Mouse (Mus musculus): Measurements from ENCODE around the gene Gm14085. TPM values are rescaled to one million over a fixed set of nuclear protein-coding genes. Genes with fewer than 3 reads are reported as not detected.
"Not testable (repeated sequence)": the region's sequence is repeated elsewhere in the genome, so short reads cannot be mapped to it uniquely, and the experiment has no call there.

Gene Gm14085
- polyA plus RNA-seq, 1 experiment: not detected

DNA sequence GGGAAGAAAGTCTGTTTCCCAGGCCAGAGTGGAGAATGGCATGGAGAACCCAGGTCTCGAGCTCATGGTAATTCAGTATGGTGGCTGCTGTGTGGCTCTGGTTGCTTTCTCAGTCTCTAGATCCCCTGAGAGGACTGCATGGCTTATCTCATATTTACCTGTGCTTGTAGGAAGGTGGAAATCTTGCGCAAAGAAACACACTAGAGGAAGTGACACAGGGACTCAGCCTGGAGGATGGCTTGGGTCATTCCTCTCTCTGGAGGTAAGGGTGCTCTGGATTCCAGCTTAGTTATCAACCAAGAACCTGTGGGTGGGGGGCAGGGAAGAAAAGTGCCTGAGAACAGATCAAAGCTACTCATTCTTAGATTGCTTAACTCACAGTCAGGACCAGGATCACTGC lies 1.9 kb downstream of the Gm14085 start:
- Histone ChIP-seq H3K4me3 (replicated peaks) (no peak overlapping the region), H3K27me3 (replicated peaks) (no peaks in the 10 kb centered on the region), H3K9me3 (peaks cover 4% of the 10 kb centered on the region), H3K4me1 (no peaks in the 10 kb centered on the region), H3K36me3 (replicated peaks; ENCODE audit: low read length) (no peaks in the 10 kb centered on the region)
- no peak for TF ChIP-seq FLI1 (IDR thresholded peaks at IDR 0.05; ENCODE audit: low read length)
- TF ChIP-seq GATA1 (IDR thresholded peaks at IDR 0.05; ENCODE audit: borderline replicate concordance, low read length): no peak

DNA sequence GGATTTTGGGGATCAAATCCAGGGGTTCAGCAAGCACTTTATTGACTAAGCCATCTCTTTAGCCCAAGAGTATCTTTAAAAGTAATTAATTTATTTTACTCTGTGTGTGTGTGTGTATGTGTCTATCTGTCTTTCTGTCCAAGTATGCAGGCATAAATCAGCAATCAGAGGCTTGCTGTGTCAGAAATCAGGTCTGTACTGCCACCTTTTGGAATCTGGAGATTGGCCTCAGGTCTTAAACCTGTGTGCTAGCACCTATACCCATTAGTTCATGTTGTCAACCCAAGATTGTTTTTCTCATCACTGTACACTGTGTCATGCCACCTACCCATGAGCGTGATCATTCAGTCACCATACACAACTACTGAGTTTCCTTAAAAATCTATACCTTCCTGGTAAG lies 45.0 kb downstream of the Gm14085 start:
- not testable (repeated sequence) for H3K4me1 ChIP-seq; H3K36me3 ChIP-seq (replicated peaks; ENCODE audit: low read length); H3K4me3 ChIP-seq (replicated peaks); H3K27me3 ChIP-seq (replicated peaks); H3K9me3 ChIP-seq

DNA sequence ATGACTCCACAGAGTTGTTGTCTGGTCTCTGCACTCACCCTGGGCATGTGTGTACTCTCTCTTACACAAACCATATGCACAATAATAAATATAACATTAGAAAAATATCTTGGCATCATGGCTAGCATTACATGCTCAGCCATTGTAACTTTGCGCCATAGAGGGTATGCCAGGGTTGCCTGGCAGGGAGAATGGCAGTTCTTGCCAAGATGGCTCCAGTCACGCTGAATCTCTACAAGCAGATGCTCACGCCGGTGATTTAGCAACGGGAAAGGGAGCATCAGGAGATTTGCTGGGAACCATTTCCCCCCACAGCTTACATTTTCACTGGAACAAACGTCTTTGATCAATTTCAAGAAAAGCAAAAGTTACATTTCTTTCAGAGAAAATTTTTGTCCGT lies 46.5 kb downstream of the Gm14085 start:
- Histone ChIP-seq H3K4me3 (replicated peaks) (no peak overlapping the region), H3K4me1 (no peaks in the 10 kb centered on the region), H3K27me3 (replicated peaks) (no peaks in the 10 kb centered on the region), H3K9me3 (no peaks in the 10 kb centered on the region), H3K36me3 (replicated peaks; ENCODE audit: low read length) (no peaks in the 10 kb centered on the region)
- TF ChIP-seq GATA1 (IDR thresholded peaks at IDR 0.05; ENCODE audit: borderline replicate concordance, low read length) (no peak), FLI1 (IDR thresholded peaks at IDR 0.05; ENCODE audit: low read length) (no peak)

DNA sequence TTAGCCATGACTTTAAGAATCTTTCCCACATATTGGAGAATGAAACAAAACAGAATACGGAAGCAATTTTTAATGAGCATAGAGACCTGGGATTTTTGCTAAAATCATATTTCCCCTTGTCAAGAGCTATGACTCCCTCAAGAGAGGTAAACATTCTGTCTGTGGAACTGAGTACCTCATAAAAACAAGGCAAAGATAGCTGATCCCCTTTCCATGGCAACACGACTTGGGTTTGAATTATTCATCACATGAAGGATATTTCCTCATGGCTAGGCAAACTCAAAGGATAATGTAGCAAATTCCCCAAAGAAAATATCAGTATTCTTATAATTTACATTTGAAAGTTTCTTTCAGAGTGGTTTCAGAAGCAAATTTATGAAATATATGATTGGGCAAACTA lies 47.0 kb downstream of the Gm14085 start:
- H3K27me3 ChIP-seq (replicated peaks): no peaks in the 10 kb centered on the region
- no peak overlapping the region for H3K4me3 ChIP-seq (replicated peaks)
- TF ChIP-seq FLI1 (IDR thresholded peaks at IDR 0.05; ENCODE audit: low read length): no peak
- no peak for TF ChIP-seq GATA1 (IDR thresholded peaks at IDR 0.05; ENCODE audit: borderline replicate concordance, low read length)
- no peaks in the 10 kb centered on the region for H3K9me3 ChIP-seq
- H3K36me3 ChIP-seq (replicated peaks; ENCODE audit: low read length): no peaks in the 10 kb centered on the region
- H3K4me1 ChIP-seq: no peaks in the 10 kb centered on the region

DNA sequence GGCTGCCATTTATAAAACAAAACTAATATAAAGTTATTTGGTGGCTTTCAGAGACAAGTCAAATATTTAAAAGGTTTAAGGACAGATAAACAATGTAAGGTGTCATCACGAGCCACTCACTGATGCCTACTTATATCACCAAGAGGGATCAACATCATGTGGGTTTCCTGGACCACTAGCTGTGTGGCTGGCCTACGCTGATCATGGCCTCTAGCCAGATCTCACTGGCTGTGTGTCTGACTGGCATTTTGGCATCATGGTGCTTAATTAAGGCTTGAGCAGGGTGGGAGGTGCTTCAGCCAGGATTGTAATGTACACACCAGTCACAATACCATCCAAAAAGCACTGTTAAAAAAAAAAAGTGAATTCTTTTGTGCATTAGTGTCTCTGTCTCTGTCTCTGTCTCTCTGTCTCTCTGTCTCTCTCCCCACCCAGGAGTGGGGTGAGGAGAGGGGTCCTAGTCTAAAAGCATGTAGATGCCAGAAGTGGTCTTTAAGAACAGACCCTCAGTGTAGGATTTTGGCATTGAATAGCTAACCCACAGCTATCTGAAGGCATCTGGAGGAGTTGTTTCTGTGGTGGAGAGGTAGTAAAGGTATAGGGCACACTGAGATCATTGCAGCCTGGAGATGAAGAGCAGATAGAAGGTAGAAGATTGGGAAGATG lies 47.5 kb downstream of the Gm14085 start:
- Histone ChIP-seq H3K36me3 (replicated peaks; ENCODE audit: low read length) (no peaks in the 10 kb centered on the region), H3K9me3 (no peaks in the 10 kb centered on the region), H3K4me3 (replicated peaks) (no peak overlapping the region), H3K27me3 (replicated peaks) (no peaks in the 10 kb centered on the region), H3K4me1 (no peaks in the 10 kb centered on the region)
- no peak for TF ChIP-seq FLI1 (IDR thresholded peaks at IDR 0.05; ENCODE audit: low read length)

DNA sequence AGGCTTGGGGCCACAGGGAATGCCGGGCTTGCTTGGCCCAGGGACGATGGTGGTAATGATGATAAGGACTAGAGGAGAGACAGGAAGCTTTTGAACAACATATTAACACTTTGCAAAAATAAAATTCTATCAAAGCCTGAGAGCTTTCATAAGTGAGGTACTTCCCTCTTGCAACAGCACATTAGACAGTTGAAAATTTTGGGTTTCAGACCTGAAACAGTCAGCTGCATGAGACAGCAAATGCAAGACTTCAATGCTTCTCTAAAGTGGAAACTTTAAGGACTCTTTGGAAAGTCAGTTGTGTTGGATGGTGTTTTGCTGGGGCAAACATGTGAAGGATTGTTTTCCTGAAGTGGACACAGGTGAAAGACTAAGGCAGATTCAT lies 48.1 kb downstream of the Gm14085 start:
- Histone ChIP-seq H3K27me3 (replicated peaks) (no peaks in the 10 kb centered on the region), H3K36me3 (replicated peaks; ENCODE audit: low read length) (no peaks in the 10 kb centered on the region), H3K4me1 (no peaks in the 10 kb centered on the region), H3K4me3 (replicated peaks) (no peak overlapping the region), H3K9me3 (no peaks in the 10 kb centered on the region)
- TF ChIP-seq FLI1 (IDR thresholded peaks at IDR 0.05; ENCODE audit: low read length): no peak
- TF ChIP-seq GATA1 (IDR thresholded peaks at IDR 0.05; ENCODE audit: borderline replicate concordance, low read length): no peak

DNA sequence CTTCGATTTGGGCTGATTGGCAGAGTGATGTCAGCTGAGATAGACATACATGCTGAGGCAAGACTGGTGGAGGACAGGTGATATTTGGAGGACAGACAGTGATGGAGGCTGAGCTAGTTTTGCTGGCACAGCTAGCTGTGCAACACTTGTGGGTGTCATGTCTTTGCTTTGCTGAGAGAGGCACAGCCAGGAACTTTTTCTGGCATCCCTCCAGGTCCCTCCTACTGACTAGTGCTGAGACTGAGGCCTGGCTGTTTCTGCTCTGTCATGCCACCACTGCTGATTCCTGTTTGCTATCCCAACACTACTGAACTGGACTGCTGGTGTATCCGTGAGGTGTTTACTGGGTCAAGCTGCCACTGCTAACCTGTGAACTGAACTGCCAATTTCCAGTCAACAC lies 48.6 kb downstream of the Gm14085 start:
- no peaks in the 10 kb centered on the region for H3K9me3 ChIP-seq
- TF ChIP-seq GATA1 (IDR thresholded peaks at IDR 0.05; ENCODE audit: borderline replicate concordance, low read length) (no peak), FLI1 (IDR thresholded peaks at IDR 0.05; ENCODE audit: low read length) (no peak)
- H3K4me1 ChIP-seq: no peaks in the 10 kb centered on the region

DNA sequence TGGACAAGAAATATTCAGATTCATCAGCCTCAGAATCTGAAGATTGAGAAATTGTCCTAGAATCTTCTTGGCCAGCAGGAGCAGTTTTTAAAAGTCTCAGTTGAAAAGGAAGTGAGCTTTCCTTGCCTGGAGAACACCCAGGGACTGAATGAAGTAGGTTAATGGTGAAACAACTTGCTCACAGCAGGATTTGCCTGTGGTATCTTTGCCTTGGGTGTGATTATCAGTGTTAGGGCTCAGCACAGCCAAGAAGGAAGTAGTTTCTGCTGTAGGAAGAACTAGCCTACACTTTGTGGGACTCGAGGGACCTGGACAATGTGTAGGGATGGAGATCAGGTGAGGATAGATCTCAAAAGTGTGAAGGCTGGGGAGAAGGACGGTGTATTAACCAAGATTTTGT lies 49.9 kb downstream of the Gm14085 start:
- H3K9me3 ChIP-seq: no peaks in the 10 kb centered on the region
- no peaks in the 10 kb centered on the region for H3K27me3 ChIP-seq (replicated peaks)
- no peaks in the 10 kb centered on the region for H3K36me3 ChIP-seq (replicated peaks; ENCODE audit: low read length)
- H3K4me1 ChIP-seq: no peaks in the 10 kb centered on the region
- TF ChIP-seq FLI1 (IDR thresholded peaks at IDR 0.05; ENCODE audit: low read length) (no peak), GATA1 (IDR thresholded peaks at IDR 0.05; ENCODE audit: borderline replicate concordance, low read length) (no peak)
- H3K4me3 ChIP-seq (replicated peaks): no peak overlapping the region

More for the DNA sequence above, 48.6 kb downstream of the Gm14085 start:
- no peaks in the 10 kb centered on the region for H3K27me3 ChIP-seq (replicated peaks)
- H3K36me3 ChIP-seq (replicated peaks; ENCODE audit: low read length): no peaks in the 10 kb centered on the region
- H3K4me3 ChIP-seq (replicated peaks): no peak overlapping the region

DNA sequence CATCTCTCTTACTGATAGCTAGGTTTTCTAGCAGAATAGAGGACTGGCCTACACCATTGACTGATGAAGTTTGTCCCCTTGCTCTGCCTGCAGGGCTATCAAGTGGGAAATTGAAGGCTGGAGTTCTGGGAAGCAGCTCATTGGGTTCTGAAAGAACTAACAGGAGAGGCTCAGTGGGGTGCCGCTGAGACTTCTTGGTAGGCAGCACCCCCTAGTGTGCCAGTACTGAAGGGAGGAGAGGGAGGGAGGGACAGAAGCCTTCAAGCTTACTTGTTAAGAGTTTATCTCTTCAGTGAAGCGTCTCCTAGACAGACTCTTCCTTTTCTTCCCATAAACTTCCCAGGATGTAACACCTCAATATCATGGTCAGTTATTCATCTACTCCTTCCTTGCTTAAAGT lies 73.6 kb downstream of the Gm14085 start:
- no peaks in the 10 kb centered on the region for H3K27me3 ChIP-seq (replicated peaks)
- no peaks in the 10 kb centered on the region for H3K9me3 ChIP-seq
- H3K4me3 ChIP-seq (replicated peaks): no peak overlapping the region
- H3K4me1 ChIP-seq: no peaks in the 10 kb centered on the region
- TF ChIP-seq FLI1 (IDR thresholded peaks at IDR 0.05; ENCODE audit: low read length) (no peak), GATA1 (IDR thresholded peaks at IDR 0.05; ENCODE audit: borderline replicate concordance, low read length) (no peak)
- H3K36me3 ChIP-seq (replicated peaks; ENCODE audit: low read length): no peaks in the 10 kb centered on the region

DNA sequence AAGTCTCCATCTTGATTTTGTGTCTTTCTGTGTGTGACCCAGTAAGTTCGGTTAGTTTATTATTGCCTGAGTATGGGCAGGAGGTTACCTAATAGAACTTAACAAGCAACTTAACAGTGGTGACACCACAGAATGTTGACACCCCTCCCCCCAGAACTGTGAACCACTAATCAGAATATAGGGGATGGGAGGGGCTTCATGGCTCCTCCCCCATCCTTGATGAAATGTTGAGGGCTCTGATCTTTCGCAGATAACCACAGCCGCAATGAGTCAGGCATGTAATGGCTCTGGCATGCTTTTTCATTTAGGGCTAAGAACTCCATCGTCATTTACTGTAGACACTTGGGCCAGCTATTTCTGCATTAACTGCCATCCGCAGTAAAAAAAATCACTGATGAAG lies 76.5 kb downstream of the Gm14085 start:
- TF ChIP-seq FLI1 (IDR thresholded peaks at IDR 0.05; ENCODE audit: low read length) (no peak), GATA1 (IDR thresholded peaks at IDR 0.05; ENCODE audit: borderline replicate concordance, low read length) (no peak)
- Histone ChIP-seq H3K9me3 (no peaks in the 10 kb centered on the region), H3K4me3 (replicated peaks) (no peak overlapping the region), H3K36me3 (replicated peaks; ENCODE audit: low read length) (no peaks in the 10 kb centered on the region), H3K27me3 (replicated peaks) (no peaks in the 10 kb centered on the region), H3K4me1 (no peaks in the 10 kb centered on the region)

DNA sequence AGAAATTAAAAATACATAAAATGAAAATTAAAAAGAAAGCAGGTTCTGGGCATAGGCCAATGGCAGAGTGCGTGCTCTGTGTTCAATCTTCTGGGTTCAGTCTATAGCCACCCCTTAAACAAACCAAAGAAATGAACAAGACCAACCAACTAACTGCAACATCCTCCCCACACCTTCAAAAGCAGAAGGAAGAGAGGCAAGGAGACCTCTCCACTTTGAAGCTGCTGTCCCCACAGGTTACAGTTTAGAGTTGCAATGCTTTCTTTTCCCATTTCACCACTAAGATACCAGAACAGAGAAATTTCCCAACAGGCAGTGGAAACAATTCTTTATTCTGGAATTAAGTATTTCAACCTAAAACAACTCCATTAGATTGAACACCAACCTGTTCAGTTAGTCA lies 77.5 kb downstream of the Gm14085 start:
- TF ChIP-seq GATA1 (IDR thresholded peaks at IDR 0.05; ENCODE audit: borderline replicate concordance, low read length): no peak
- TF ChIP-seq FLI1 (IDR thresholded peaks at IDR 0.05; ENCODE audit: low read length): no peak

More for the DNA sequence above, 77.5 kb downstream of the Gm14085 start:
- no peak overlapping the region for H3K4me3 ChIP-seq (replicated peaks)
- H3K9me3 ChIP-seq: no peaks in the 10 kb centered on the region
- H3K36me3 ChIP-seq (replicated peaks; ENCODE audit: low read length): no peaks in the 10 kb centered on the region
- H3K4me1 ChIP-seq: no peaks in the 10 kb centered on the region
- H3K27me3 ChIP-seq (replicated peaks): no peaks in the 10 kb centered on the region
